Mouse (Mus musculus) G1E (cell line): ENCODE measurements around the gene Adad1. TPM values are rescaled to one million over a fixed set of nuclear protein-coding genes. Genes with fewer than 3 reads are reported as not detected.

Experiments used
- ATAC-seq: 2 replicates; pipeline ENCODE4 v1.8.0; 2016; ENCODE audit warnings: mild to moderate bottlenecking; ENCODE audit not compliant: insufficient number of reproducible peaks, poor library complexity, low FRiP score, severe bottlenecking; ENCODE audit errors: extremely low read depth
- DNase-seq: peaks from one replicate; pipeline ENCODE4 v3.0.0; 2012; ENCODE audit warnings: low spot score
- H3K27me3 ChIP-seq: 2 replicates; pipeline ENCODE4 v1.6.1; 2012; ENCODE audit warnings: mild to moderate bottlenecking, low read length, inconsistent platforms; ENCODE audit not compliant: insufficient read depth
- H3K36me3 ChIP-seq: replicated peaks from 2 replicates; pipeline ENCODE3; 2012; ENCODE audit warnings: mild to moderate bottlenecking, inconsistent platforms
- H3K4me1 ChIP-seq: 2 replicates; pipeline ENCODE4 v1.6.1; 2012; ENCODE audit warnings: low read depth, low read length, inconsistent platforms, mixed read lengths; ENCODE audit not compliant: insufficient read depth
- H3K4me3 ChIP-seq: 2 replicates; pipeline ENCODE4 v1.5.1; 2012; ENCODE audit warnings: low read depth, mild to moderate bottlenecking, inconsistent platforms, low read length, moderate library complexity, mixed read lengths
- H3K9me3 ChIP-seq: replicated peaks from 2 replicates; pipeline ENCODE4 v1.6.1; 2012; ENCODE audit warnings: inconsistent platforms
- CTCF ChIP-seq: IDR thresholded peaks from 2 replicates; pipeline ENCODE4 v1.5.1; 2012; ENCODE audit warnings: low read depth, low read length, inconsistent platforms, mixed read lengths
- GATA1 ChIP-seq: IDR thresholded peaks from 2 replicates; pipeline ENCODE4 v1.6.1; 2012; ENCODE audit warnings: borderline replicate concordance, low read length, inconsistent platforms, mixed read lengths
- GATA2 ChIP-seq: IDR thresholded peaks from 2 replicates; pipeline ENCODE4 v1.6.1; 2012; ENCODE audit warnings: low read depth, low read length, inconsistent platforms, borderline replicate concordance
- POLR2AphosphoS5 ChIP-seq: IDR thresholded peaks from 2 replicates; pipeline ENCODE4 v1.6.1; 2012; ENCODE audit warnings: low read depth, low read length, inconsistent platforms; ENCODE audit not compliant: insufficient replicate concordance
- TAL1 ChIP-seq: conservative IDR thresholded peaks from 2 replicates; pipeline ENCODE4 v1.6.1; 2012; ENCODE audit warnings: low read depth, low read length, inconsistent platforms, mixed read lengths
- polyA plus RNA-seq: library from polyadenylated mRNA; stranded (reverse); fragments of >175 nt; gene quantifications from 2 replicates; pipeline ENCODE4 v1.2.3, GENCODE M21; 2012
- total RNA-seq, 2 experiments: library from RNA; stranded (forward) in 1 of 2; stranded (reverse) in 1 of 2; fragments of 200-1000 nt in 1 of 2; fragments of >200 nt in 1 of 2; fragmentation: Nextera tagmentation in 1 of 2; gene quantifications; 2 replicates each; pipeline ENCODE4 v1.2.3; 2014 to 2017

The Adad1 gene
- total and polyA plus RNA-seq, 3 experiments, result not detected

DNA sequence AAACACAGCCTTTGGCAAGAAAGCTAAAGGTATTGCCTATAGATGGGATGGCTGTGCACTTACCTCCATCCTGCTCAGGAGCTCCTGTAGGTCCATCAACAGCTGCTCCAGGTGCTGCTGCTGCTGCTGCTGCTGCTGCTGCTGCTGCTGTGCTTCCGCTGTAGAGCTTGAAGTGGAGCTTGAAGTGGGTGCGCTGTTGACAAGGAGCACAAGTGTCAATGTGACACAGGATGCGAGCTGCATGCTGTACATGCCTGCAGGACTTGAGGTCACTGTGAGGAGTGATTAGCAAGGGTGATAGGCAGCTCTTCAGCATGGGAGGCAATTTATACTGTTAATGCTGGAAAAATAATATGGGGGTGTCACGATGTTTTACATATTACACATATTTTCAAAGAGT is 62.3 kb downstream of the Adad1 start, which contains the start of gene Il2:
Gene Il2 (minus strand): TSS at position 305 of the 400 bp plus-strand sequence.
- no peak for DNase-seq
- no peaks in the 10 kb centered on the region for H3K36me3 ChIP-seq
- no peak for ATAC-seq
- TF ChIP-seq POLR2AphosphoS5 (no peak), CTCF (no peak), GATA1 (no peak), TAL1 (no peak), GATA2 (no peak)
- H3K4me3 ChIP-seq, result no peak within 1 kb of the TSS
- H3K27me3 ChIP-seq, result peaks cover 5% of the 10 kb centered on the region
- no peaks in the 10 kb centered on the region for H3K9me3 ChIP-seq
- no peaks in the 10 kb centered on the region for H3K4me1 ChIP-seq

DNA sequence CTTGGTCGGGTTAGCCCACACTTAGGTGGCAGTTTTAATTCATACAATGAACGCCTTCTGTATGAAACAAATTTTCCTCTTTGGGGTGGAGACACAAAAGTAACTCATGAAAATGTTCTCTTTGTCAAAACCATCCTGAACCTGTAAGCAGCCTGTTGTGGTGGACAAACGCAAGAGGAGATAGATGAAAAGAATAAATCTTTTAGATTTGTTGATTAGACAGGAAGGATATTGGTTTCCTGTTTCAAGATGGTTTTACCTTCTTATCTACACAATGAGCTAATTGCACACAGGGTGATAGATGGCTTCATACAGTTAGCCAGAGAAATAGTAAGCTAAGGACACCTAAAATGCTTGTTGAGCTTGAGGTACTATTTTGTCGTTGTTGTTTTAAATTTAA is 62.8 kb downstream of the Adad1 start:
- ATAC-seq (no peak), DNase-seq (no peak)
- TF ChIP-seq TAL1 (no peak), GATA1 (no peak), GATA2 (no peak), CTCF (no peak), POLR2AphosphoS5 (no peak)
- Histone ChIP-seq H3K9me3 (no peaks in the 10 kb centered on the region), H3K4me3 (no peak overlapping the region), H3K36me3 (no peaks in the 10 kb centered on the region), H3K27me3 (peaks cover 5% of the 10 kb centered on the region), H3K4me1 (no peaks in the 10 kb centered on the region)

DNA sequence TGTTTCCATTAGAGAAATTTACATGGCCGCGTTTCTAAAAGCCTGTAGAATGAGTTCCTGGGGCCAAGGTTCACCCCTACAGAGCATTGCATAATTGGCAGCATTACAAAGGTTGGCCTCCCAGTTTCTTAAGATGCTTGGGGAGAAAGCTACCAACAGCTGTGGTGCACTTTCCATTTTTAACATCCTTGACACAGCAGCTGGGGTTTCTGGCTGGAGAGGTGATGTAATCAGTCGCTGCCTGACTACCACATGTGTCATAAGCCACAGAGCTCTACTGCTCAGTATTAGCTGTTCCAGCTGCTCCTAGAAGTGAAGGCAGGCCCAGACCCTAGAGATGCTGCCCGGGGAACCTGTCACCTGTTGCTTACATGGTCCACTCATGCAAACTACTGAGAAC is 64.9 kb downstream of the Adad1 start:
- Histone ChIP-seq H3K4me3 (no peak overlapping the region), H3K9me3 (no peaks in the 10 kb centered on the region), H3K36me3 (no peaks in the 10 kb centered on the region), H3K27me3 (peaks cover 8% of the 10 kb centered on the region), H3K4me1 (no peaks in the 10 kb centered on the region)
- ATAC-seq (no peak), DNase-seq (no peak)
- TF ChIP-seq CTCF, result no peak
- no peak for TF ChIP-seq TAL1
- TF ChIP-seq GATA1, result no peak
- no peak for TF ChIP-seq GATA2
- TF ChIP-seq POLR2AphosphoS5, result no peak

DNA sequence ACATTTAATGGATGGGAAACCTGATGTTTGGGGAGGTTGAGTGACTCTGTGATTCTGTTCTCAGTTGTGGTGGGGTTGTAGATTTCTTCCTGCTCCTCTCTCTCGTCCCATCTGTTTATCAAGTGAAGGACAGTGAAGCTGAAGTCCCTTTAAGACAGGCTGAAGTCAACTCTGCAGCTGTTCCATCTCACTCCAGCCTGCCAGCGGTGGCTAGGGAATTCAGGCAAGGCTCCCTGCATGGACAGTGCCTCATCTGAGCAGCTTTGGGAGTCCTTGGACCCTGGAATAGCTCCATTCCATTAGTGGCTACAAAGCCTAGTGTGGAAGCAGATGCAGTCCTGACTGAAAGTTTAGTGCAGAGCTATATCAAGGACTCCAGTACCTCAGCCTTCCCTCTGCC is 65.7 kb downstream of the Adad1 start:
- ATAC-seq (no peak), DNase-seq (no peak)
- Histone ChIP-seq H3K27me3 (peaks cover 8% of the 10 kb centered on the region), H3K36me3 (no peaks in the 10 kb centered on the region), H3K9me3 (no peaks in the 10 kb centered on the region), H3K4me1 (no peaks in the 10 kb centered on the region), H3K4me3 (no peak overlapping the region)
- TF ChIP-seq GATA2 (no peak), GATA1 (no peak), POLR2AphosphoS5 (no peak), CTCF (no peak), TAL1 (no peak)

DNA sequence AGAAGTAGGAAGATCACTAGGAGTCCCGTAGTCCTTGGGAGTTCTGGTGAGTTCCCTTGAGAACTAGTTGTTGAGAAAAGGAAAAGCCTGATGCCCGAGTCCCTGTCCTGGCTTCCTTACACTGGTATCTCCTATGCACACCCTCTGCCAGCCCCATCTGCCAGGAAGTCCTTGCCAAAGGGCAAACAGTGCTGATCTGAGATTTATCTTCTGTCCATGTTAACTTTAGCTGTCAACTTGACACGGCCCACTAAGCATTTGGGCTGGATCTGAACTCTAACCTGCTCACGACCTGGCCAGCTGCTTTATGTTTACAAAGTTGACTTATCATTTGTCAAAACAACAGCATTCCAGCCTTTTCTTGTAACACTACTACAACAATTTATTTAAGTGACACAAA is 73.9 kb downstream of the Adad1 start:
- no peak for DNase-seq
- Histone ChIP-seq H3K4me3 (no peak overlapping the region), H3K9me3 (no peaks in the 10 kb centered on the region), H3K27me3 (peaks cover 3% of the 10 kb centered on the region; the same call in 1 of the 2 replicates), H3K36me3 (no peaks in the 10 kb centered on the region), H3K4me1 (no peaks in the 10 kb centered on the region)
- TF ChIP-seq POLR2AphosphoS5, result no peak
- TF ChIP-seq CTCF, result no peak
- no peak for TF ChIP-seq TAL1
- TF ChIP-seq GATA2, result no peak
- no peak for TF ChIP-seq GATA1
- no peak for ATAC-seq

DNA sequence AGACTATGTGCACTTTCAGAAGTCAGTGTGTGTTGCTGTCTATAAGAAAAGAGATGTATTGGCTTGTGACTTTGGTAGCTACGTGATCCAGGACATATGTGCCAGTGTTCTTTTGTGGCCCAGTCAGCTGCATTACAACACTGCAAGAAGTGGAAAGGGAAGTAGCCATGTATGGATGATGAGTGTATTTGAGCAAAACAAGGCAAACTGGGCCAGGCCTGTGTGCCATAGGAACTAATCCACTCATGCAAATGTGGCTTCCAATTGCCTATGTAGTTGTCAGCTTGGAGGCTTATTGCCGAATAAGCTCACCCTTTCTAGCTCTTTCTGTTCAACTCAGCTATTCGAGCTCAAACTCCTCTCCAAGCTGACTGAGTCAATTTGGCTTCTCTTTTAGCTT is 75.9 kb downstream of the Adad1 start:
- no peak overlapping the region for H3K4me3 ChIP-seq

More for the DNA sequence above, 75.9 kb downstream of the Adad1 start:
- Histone ChIP-seq H3K36me3 (no peaks in the 10 kb centered on the region), H3K9me3 (no peaks in the 10 kb centered on the region), H3K4me1 (no peaks in the 10 kb centered on the region), H3K27me3 (peaks cover 3% of the 10 kb centered on the region; the same call in 1 of the 2 replicates)
- no peak for TF ChIP-seq TAL1
- TF ChIP-seq GATA2, result no peak
- no peak for TF ChIP-seq CTCF
- no peak for TF ChIP-seq GATA1
- TF ChIP-seq POLR2AphosphoS5, result no peak
- ATAC-seq (no peak), DNase-seq (no peak)
